Mouse (Mus musculus) heart, adult 2 months (tissue): ENCODE measurements around the gene Exosc6.

Source experiments
- CTCF ChIP-seq: fragments of 200-600 bp; IDR thresholded peaks from 2 replicates; pipeline ENCODE4 v1.8.1; 2022; ENCODE audit warnings: antibody characterized with exemption, mild to moderate bottlenecking, moderate library complexity
- EP300 ChIP-seq: fragments of 200-500 bp; IDR thresholded peaks from 2 replicates; pipeline ENCODE4 v1.6.1; 2011; ENCODE audit warnings: low read depth, low read length, control low read depth; ENCODE audit not compliant: insufficient read depth
- POLR2A ChIP-seq: fragments of 200-500 bp; IDR thresholded peaks from 2 replicates; pipeline ENCODE4 v1.6.1; 2011; ENCODE audit warnings: mild to moderate bottlenecking, low read depth, low read length, control low read depth; ENCODE audit not compliant: insufficient read depth

GRCm38 (mm10) chr8:111044003-111044734, 12.0 kb upstream of the Exosc6 start:
- TF ChIP-seq CTCF (peak; percentile 37), POLR2A (no peak), EP300 (no peak)
